Mouse (Mus musculus) monocyte, adult 5-6 weeks (primary cell): Measurements from ENCODE around the gene Srrd. TPM values are rescaled to one million over a fixed set of nuclear protein-coding genes. Genes with fewer than 3 reads are reported as not detected.

Experiments used
- ATAC-seq: fragments of 153-309, 156-312 bp; replicated peaks from 2 replicates; pipeline ENCODE4 v1.8.0; 2017; ENCODE audit warnings: mild to moderate bottlenecking; ENCODE audit not compliant: low TSS enrichment, insufficient number of reproducible peaks, severe bottlenecking, poor library complexity, low FRiP score
- total RNA-seq: library from RNA; stranded (forward); fragments of 200-1000, 200-491, 200-594 nt; gene quantifications from 3 replicates; pipeline ENCODE4 v1.2.3, GENCODE M21; 2017

Srrd gene
- total RNA-seq, 1 experiment from 2014 or later = 11.1 TPM

DNA sequence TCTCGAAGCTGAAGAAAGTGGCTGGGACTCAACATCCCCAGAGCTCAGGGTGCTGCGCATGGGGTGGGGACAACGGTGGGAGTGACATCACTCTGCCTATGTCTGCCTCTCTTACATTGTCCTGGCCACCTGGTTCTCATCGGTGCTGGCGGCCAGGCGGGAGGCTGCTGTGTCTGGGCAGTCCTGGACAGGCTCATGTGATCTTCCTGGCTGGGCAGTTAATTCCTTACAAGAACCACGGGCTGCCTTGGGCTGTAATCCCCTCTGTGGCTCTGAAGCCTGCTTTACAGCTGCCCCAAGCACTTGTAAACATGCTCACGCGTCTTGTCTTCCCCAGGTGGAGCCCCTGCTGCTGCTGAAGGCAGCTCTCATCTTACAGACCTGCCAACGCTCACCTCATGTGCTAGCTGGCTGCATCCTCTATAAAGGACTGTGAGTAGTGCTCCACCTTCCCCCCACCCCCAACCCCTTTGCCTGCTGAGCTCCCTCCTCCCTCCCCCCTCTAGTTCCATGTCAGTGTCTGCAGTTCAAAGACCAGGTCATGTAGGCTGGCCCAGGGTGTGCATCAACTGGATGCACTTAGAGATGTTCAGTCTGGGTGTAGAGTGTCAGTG, 21.5 kb upstream of the Srrd start:
- no peak for ATAC-seq

DNA sequence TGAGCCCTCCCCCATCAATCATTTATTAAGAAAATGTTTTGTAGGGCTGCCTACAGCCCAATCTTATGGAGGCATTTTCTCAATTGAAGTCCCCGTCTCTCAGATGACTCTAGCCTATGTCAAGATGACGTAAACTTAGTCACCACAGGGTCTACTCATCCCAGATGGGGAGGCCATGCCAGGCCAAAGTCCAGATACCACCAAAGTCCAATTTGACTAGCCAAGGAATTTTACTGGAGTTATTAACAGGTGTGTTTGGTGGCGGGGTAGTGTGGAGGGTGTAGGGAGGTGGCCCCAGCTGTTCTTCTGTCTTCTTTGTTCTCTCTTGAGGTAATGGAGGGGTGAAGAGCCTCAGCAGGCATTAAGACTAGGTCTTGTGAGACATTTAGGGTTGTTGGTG, 17.2 kb upstream of the Srrd start:
- no peak for ATAC-seq

- ATAC-seq = no peak
Observed at GRCm38 (mm10) chr5:112359520-112359919, 16.7 kb upstream of the Srrd start.

GRCm38 (mm10) chr5:112356322-112356721, 13.5 kb upstream of the Srrd start:
- no peak for ATAC-seq

DNA sequence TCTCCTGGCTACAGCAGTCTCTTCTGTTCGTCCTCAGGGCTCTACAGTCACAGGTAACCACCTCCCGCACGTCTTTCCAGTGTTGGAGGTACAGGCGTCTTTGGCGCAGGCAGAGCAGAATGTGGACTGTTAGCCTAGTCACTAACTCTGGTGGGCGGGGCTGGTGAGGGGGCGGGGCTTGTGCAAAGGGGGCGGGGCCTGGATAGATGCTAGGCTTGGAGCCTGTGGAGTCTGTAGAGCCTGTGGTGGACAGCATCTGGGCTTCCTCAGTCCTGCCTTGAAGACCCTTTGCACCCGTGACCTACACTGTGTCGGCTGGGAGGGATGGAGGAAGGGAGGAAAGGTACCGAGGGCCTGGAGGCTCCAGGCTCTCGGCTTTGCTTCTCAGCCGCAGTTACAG, 13.1 kb upstream of the Srrd start, which contains the start of gene Gm6583:
Gm6583 (minus strand) TSS at position 124 of the 400 bp plus-strand sequence.
- 0 out of 2 replicates have a peak, but pooled peaks have one; percentile 2 for ATAC-seq

GRCm38 (mm10) chr5:112355493-112355892, 12.7 kb upstream of the Srrd start:
- peak; percentile 24; the same call in 1 of the 2 replicates for ATAC-seq

DNA sequence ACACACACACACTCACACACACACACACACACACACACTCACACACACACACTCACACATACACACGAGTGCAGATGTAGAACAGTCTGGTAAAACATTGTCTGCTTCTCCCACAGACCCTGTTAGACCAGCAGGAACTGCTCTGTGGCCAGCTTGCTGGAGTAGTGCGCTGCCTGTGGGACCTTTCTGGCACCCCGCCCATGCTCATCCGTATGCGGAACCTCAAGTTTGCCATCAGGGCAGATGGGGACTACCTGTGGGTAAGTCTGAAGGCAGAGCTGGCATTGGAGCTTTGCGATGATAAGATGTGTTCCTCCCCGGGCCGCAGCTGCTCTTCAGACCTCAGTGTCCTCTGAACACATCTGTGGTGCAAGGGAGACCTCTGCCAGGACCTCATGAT, 6.3 kb upstream of the Srrd start:
- ATAC-seq = no peak

DNA sequence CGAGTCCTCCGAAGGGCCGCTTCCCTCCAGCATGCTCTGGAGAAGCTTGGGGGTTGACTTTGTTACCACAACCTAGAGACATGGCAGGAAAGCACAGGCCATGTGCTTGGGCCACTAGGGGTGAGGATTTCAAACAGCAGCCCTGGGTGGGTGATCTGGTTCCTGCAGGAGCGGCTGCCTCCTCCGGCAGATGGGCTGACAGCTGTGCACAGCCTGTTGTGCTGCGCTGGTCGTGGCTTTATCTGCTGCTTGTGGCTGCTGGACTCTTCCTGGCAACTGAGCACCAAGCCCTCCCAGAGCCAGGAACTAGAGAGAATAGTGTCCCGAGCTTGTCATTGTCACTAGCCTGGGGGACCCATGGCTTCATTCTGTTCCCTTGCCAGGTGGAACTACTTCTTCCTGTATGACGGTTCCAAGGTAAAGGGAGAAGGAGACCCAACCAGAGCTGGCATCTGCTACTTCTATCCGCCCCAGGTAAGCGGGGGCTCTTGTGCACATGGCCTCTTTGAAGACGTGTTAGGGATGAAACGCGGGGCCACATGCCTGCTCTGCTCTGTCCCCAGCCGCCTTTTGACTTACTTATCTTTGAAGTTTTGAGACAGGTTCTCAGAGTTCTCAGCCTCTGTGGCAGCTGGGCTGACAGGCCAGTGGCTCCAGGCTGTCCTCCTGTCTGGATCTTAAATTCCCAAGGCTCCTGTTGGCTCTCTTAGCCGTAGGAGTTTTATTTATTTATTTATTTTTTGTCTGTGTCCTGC, 3.5 kb upstream of the Srrd start:
- no peak for ATAC-seq

GRCm38 (mm10) chr5:112344092-112344960, 1.5 kb upstream of the Srrd start:
- no peak for ATAC-seq

DNA sequence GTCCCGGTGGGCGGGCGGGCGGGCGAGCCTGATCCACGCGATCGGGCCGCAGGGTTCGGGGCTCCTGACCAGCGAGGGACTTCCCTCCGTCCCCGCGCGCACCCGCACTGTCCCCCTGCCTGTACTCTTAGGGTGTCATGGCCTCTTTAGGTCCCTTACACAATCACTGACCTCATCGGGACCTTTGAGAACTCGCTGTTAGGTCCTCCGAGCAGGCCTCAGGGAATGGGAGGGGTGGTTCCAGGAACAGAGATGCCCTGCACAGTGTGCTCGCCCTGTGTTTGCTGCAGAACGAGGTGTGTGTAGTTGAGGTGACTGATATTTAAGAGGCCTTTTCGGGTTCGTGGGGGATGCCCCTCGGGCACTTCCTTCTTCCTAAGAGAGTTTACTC, 360 bp upstream of the Srrd start:
- peak; percentile 60 for ATAC-seq

DNA sequence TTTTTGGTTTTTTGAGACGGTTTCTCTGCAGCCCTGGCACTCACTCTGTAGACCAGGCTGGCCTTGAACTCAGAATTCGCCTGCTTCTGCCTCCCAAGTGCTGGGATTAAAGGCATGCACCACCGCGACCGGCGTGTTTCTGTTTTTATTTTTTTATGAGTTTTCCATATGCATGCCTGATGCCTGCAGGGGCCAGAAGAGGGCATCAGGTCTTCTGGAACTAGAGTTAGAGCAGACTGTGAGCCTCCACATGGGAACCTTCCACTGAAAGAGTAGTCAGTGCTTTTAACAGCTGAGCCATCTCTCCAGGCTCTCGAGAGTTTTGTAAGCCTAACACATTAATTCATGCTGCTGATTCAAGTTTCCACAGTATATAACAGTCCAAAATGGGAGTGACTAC, 3.6 kb downstream of the Srrd start:
- no peak for ATAC-seq

GRCm38 (mm10) chr5:112337004-112337403, 5.8 kb downstream of the Srrd start:
- no peak for ATAC-seq

- ATAC-seq = peak; percentile 36; the same call in 1 of the 2 replicates
Observed at GRCm38 (mm10) chr5:112335473-112335872, 7.4 kb downstream of the Srrd start.

- no peak for ATAC-seq
Observed at GRCm38 (mm10) chr5:112329805-112330564, 12.9 kb downstream of the Srrd start.

GRCm38 (mm10) chr5:112327854-112328253, 15.0 kb downstream of the Srrd start:
- no peak for ATAC-seq

DNA sequence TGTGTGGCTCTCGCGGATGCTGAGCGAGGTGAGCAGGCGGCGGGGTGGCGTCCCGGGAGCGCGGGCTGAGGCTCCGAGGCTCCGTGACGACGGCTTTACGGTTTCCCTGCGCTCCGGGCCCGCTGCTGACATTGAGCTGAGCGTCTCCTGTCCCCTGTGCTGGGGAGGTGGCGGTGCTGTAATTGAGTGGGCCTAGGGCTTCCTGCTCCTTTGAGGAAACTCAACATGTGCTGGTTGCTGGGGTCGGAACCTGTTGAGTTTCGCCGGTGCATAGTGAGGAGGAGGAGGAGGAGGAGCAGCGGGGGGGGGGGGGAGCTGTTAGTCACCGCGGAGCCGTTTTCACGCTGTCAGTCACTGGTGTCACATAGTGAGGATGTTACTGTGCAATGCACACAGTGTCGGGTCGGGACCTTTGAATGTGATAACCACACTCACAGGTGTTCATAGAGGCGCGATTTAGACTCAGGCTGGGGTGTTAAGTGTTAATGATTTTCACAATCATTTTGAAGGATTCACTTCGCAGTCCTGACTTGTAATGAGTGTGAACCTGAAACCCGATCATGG, 16.3 kb downstream of the Srrd start:
- no peak for ATAC-seq

DNA sequence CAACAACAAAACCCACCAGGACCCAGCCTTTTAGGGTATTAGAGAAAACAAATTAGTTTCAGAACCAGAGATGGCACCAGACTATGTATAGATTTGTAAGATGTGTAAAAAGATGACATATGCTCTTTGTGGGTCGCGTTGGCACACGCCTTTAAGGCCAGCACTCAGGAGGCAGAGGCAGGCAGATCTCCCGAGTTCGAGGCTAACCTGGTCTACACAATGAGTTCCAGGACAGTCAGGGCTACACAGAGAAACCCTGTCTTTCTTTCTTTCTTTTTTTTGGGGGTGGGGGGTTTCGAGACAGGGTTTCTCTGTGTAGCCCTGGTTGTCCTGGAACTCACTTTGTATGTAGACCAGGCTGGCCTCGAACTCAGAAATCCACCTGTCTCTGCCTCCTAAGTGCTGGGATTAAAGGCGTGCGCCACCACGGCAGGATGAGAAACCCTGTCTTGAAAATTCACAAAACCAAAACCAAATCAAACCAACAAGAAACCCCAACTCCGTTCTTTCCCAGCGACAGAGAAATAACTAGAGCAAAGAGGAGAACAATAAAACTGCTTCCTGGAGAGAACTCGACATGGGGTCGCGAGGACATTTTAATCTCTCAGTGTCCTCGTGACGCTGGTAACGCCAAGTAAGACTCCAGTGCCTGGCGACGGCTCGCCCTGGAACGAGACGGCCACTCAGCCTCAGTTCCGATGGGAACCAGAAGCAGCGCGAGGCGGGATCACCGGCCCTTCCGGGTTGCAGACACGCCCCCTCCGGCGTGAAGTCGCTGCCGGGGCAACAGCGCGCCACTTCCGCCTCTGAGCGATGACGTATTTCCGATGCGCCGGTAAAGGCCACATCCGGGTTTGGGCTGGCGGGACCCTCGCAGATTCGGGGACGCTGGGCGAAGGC, 17.0 kb downstream of the Srrd start, which contains the start of gene Tfip11:
Tfip11 (plus strand) TSS at position 813 of the 900 bp plus-strand sequence.
- ATAC-seq = peak; percentile 75
